Mouse (Mus musculus) liver, adult 2 months (tissue): ENCODE results near the gene Gprc5c.

Source experiments
- CTCF ChIP-seq: fragments of 200-500 bp; IDR thresholded peaks from 2 replicates; pipeline ENCODE4 v1.5.1; 2011; ENCODE audit warnings: low read depth, low read length, control low read depth
- POLR2A ChIP-seq: fragments of 200-500 bp; IDR thresholded peaks from 2 replicates; pipeline ENCODE4 v1.6.1; 2011; ENCODE audit warnings: low read length, control low read depth; ENCODE audit not compliant: insufficient read depth; ENCODE audit errors: extremely low read depth

- no peak for TF ChIP-seq POLR2A
- TF ChIP-seq CTCF, result no peak
Measured at GRCm38 (mm10) chr11:114914978-114915377, 64.0 kb downstream of the Gprc5c start.
